Mouse (Mus musculus) frontal cortex, postnatal 25 days (tissue): Measurements from ENCODE around the gene Prr18.
"Not testable (repeated sequence)": the region's sequence is repeated elsewhere in the genome, so short reads cannot be mapped to it uniquely, and the experiment has no call there.

ENCODE experiments used
- DNase-seq, 2 experiments: peaks; one replicate each; pipeline ENCODE4 v3.0.0; 2022; ENCODE audit warnings: low spot score in 2 of 2

Gene Prr18

DNA sequence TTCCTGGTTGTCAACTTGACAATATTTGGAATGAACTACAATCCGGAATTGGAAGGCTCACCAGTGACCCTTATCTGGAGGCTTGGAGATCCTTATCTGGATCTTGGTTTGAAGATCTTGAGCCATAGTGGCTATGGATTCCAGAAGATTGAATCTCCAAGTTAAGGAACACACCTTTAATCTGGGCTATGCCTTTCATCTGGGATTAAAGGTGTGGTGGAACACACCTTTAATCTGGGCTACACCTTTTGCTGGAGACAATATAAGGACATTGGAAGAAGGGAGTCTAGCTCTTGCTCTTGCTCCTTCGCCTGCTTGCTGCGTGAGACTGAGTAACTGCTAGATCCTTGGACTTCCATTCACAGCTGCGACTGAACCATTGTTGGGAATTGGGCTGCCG, at the start of gene Prr18:
TSS of gene Prr18 (plus strand) at position 301 of the 400 bp plus-strand sequence.
- not testable (repeated sequence) for DNase-seq

DNA sequence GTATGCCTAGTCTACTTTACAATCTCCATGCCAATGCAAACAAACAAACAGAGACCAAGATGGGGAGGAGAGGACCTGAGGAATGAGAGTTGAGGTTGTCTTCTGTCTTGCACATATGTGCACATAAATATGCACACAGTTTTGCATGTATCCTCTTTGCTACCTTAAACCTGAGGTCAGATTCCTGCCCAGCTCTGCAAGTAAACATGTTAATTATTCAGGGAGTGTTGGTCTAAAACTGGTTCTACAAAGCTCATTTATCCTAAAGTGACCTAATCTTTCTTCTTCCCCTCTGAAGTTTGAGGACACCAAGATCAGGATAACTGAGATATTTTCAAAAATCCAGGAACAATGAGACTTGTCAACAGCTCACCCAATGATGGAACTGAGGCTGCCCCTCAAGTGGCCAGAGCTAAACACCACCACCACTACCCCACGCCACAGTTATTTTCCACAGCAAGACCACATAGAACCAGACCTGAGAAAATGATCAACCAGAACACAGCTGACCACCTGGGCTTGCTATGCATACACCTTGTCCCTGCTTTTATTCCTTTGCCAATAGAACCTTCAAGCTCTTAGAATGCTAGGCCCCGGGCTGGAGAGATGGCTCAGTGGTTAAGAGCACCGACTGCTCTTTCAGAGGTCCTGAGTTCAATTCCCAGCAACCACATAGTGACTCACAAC, 47.1 kb upstream of the Prr18 start:
- no peak for DNase-seq

DNA sequence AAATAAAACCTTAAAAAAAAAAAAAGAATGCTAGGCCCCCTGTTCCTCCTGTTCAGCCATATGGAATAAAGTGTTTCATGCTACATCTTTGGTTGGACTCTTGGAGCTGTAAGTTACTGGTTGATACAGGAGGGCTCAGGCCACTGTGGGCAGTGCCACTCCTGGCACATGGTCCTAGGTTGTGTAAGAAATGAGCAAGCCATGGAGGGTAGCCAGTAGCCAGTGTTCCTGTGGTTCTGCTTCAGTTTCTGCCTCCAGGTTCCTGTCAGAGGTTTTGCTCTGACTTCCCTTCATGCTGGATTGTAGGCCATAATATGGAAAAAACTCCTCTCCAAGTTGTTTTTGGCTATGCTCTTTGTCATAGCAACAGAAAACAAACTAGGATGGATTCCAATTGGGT, 46.5 kb upstream of the Prr18 start:
- no peak for DNase-seq

DNA sequence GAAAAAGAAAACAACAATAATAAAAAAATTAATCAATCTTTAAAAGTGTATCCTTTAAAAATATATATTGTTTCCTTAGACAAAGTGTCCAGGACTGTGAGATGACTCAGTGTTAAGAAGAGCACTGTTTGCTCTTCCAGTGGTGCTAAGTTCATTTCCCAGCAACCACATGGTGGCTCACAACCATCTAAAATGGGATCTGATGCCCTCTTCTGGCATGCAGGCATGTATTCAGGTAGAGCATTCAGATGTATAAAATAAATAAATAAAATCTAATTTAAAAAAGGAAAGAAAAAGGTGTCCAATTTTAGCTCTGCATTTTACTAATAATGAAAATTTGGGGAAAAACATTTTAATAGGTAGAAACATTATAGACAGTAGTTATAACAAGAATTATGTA, 41.4 kb upstream of the Prr18 start:
- DNase-seq, result no peak

DNA sequence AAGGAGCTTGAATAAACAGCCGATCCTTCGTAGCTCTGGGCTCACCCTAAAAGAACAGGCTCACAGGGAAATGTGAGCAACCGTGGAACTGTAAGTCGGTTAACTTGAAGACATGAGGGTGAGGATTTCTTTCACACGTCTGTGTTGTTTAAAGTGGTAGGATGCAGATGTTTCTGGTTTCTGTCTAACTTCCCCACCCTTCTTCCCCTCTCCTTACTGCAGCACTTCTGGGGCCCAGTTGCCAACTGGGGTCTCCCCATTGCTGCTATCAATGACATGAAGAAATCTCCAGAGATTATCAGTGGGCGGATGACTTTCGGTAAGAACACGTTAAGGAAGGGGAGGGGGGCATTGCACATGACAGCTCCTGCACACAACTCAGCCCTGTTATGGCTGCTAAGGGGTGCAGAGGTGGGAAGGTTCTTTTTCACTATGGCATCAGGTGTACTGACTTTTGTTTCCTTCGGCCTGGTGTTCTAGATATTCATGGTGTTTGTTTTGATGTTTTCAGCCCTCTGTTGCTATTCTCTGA, 40.9 kb upstream of the Prr18 start:
- no peak for DNase-seq

GRCm38 (mm10) chr17:8297746-8298145, 39.5 kb upstream of the Prr18 start:
- no peak for DNase-seq

DNA sequence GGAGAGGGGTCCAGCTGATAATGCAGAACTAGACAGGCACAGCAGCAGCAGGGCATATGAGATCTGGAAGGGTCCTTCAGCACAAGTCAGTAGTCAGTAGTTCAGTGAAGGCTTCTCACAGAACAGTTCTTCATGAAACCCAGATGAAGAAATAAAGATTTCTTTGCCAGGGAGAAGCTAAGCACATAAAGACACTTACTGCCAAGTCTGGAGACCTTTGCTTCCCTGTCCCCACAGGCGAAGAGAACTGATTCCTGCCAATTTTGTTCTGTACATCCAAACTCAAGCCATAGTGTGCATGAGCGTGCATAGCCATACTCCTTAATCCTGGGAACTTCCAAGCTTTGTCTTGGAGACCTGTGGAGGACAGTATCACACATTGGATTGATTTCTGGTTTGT, 39.0 kb upstream of the Prr18 start:
- no peak for DNase-seq

DNA sequence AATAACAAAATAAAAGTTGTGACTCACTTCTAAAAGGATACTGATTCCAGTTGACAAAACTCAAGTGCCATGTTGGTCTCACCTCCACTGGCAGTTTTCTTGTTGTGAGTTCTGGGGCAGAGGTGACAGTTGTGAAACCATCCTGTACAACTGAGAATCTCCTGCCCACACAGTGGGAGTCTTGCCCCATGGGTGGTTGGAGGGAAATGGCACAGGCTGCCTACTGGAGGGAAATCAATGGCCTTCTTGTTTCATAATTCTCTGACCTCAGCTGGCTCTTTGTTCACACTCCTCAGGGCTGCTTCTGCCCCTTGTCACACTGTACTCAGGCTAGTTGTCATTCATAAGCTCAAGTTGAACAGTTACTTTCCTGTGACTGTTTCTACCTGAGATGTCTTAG, 37.7 kb upstream of the Prr18 start:
- DNase-seq, result no peak

DNA sequence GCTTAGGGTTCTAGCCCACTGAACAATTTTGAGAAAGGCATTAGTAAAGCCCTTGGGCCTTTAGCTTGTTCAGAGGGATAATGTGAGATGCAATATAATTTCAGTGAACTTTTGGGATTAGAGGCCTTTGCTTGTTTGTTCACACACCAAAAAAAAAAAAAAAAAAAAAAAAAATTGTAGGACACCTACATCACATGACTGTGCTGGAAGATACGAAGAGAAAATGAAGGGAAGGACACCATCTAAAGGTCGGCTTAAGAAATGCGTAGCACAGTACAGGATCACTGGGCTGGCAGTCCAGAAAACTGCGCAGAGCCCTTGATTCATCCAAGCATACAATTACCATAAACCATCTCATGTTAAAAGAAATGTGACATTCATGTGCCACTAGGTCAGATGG, 35.7 kb upstream of the Prr18 start:
- DNase-seq, result no peak

- no peak for DNase-seq
These were observed 34.4 kb upstream of the Prr18 start for GRCm38 (mm10) chr17:8302772-8303438.

DNA sequence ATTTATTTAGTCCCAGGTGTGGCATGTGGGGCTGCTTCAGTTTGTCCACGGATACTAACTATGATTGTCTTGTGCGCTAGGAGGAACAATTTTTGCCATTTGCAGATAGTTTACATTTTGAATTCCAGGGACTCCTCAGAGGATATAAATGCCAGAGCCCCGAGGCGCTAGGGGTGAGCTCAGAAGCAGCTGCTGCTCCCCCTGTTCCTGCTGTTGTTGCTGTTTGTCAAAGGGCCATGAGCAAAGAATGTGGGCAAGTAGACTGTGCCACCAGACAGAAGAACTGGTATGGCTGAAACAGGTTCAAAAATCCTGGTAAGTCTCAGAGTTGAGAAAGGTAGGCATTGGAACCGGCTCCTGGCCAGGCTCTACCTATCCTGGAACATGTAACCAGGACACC, 33.6 kb upstream of the Prr18 start:
- no peak for DNase-seq

GRCm38 (mm10) chr17:8305801-8306200, 31.5 kb upstream of the Prr18 start:
- DNase-seq, result no peak

DNA sequence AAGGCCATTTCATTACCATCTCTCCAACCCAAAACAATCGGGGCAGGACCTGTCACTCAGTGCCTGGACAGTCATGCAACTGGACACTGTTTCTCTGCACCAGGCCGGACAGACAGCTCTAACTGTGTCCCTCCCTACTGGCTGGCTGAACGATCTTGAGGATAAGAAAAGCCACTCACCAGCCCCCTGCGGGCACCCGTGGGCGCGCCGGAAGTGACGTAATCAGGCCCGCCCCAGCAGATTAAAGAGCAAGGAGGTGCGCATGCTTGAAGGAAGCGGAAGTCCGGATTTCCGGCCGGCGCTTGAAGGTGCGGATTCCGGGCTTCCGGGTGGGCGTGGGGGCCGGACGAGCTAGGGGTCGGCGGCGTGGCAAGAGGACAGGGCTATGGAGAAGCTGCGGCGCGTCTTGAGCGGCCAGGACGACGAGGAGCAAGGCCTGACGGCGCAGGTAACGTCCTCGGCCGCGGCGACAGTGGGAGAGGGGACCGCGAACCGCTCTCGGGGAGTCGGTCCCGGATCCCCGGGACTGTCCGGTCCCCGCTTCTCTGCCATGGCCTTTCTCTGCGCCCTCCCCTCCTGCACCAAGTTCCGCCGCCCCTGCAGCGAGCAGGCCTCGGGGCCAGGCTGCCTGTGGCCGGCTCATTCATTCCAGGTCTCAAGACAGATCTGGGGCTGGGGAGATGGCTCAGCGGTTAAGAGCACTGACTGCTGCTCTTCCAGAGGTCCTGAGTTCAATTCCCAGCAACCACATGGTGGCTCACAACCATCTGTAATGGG, 26.2 kb upstream of the Prr18 start, which contains the start of gene Sft2d1:
TSS of gene Sft2d1 (plus strand) at position 265 of the 777 bp plus-strand sequence.
- peak; percentile 96 to 98 for DNase-seq

GRCm38 (mm10) chr17:8311751-8312150, 25.5 kb upstream of the Prr18 start:
- DNase-seq, result no peak

DNA sequence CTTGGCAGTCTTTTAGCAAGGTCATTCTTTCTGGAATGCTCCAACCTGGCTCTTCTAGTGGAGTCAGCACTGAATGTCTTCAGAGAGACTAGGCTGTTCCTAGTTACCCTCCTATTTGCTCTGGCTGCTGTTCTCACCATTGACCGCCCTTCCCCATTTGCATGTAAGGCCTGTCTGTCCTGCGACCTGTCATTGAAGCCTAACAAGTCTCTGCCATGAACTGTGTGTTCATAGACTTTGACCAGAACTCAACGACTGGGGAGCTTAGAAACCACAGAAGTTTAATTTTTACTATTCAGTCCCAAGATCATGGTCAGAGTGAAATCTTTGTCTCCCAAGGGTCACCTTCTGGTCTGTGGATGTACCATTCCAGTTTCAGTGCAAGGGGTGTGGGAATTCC, 23.3 kb upstream of the Prr18 start:
- no peak for DNase-seq

GRCm38 (mm10) chr17:8316251-8316650, 21.0 kb upstream of the Prr18 start:
- DNase-seq, result no peak

- not testable (repeated sequence) for DNase-seq
These were observed 10.4 kb upstream of the Prr18 start for GRCm38 (mm10) chr17:8326877-8327276.

DNA sequence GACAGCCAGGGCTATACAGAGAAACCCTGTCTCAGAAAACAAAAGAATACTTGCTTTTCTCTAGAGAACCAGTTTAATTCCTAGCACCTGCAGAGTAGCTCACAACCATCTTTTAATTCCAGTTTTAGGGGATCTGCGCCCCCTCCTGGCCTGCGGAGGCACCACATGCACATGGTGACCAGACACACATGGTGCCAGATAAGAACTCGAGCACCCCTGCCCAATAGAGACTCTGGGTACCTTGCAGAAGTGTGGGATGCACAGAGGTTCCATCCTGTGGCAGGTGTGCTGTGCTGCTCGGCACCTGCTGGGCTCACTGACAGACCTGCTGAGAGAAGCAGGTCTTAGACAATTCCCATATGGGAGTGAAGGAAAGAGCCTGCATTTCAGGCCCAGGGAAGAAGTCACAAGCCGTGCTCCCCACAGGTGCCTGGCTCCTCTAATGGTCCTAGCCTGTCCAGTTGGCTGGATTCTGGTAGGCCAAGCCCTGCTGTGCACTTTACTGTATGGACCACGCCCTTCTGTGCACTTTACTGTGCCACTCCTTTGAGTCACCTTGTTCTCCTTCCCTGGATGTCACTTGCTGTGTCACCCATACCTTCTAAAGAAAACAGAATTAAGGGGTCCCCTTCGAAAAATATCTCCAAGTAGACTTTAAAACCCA, 8.6 kb upstream of the Prr18 start:
- DNase-seq, result no peak

DNA sequence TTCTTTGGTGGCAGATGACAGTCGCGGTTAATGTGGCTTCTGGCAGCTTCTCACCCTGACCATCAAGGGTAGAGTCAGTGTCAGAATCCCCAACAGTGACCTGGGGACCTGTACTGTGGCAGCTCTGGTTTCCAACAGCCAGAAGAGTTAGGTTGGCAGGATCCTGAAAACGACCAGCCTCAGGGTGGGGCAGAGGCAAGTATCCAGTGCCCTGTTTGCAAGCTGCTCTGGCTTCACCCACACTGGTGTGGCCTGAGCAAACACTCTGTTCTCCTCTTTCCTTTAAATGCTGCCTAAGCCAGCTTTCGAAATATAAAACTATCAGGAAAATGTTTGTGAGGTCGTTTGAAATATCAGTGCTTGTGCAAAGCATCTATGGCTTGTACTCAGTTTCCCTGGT, 6.7 kb upstream of the Prr18 start:
- no peak for DNase-seq

DNA sequence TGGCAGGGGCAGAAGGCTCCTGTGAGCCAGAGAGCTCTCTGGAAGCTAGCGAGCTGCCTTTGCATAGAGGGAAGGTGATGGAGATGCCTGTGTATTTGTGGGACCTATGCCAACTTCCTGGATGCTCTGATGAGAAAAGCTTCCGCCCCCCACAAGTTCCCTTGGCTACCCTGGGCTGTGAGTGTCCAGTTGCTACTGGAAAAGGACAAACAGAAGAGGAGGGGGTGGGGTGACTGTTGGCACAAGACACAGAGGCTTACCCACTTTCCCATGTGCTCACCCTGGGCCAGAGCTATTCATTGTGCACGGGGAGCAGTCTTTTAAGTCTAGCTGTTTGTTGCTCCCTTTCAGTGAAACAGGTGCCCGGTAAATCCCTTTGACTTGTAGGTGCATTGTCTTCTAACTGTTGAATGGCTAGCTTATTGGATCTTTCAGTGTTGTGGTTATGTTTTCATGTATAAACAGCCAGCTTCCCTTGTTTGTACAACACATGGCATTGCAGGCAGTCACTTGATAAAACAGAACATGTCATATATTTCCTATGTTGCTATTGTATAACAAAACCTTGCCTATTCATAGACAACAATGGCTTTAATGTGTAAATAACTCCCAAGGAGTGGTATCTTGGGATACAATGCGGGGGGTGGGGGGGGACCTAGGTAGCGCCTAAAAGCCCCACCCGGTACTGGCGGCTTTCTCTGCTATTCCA, 2.6 kb downstream of the Prr18 start:
- DNase-seq, result no peak
